Mouse (Mus musculus) neural tube, embryonic 13.5 days (tissue): ENCODE results near the gene Sh3tc1. TPM values are rescaled to one million over a fixed set of nuclear protein-coding genes. Genes with fewer than 3 reads are reported as not detected.

Source experiments
- ATAC-seq: fragments of 200-750 bp; cut with Nextera tagmentation; 2 replicates; pipeline ENCODE4 v1.8.0; 2017; ENCODE audit warnings: low read depth, mild to moderate bottlenecking, moderate TSS enrichment, moderate library complexity
- H3K27ac ChIP-seq: fragments of 300-500 bp; sonication (generic); replicated peaks from 2 replicates; pipeline ENCODE4 v1.5.1; 2015; ENCODE audit warnings: moderate library complexity, mild to moderate bottlenecking, inconsistent platforms
- H3K27me3 ChIP-seq: fragments of 300-500 bp; sonication (generic); 2 replicates; pipeline ENCODE4 v1.6.1; 2015; ENCODE audit warnings: mild to moderate bottlenecking, inconsistent platforms
- H3K36me3 ChIP-seq: fragments of 300-500 bp; sonication (generic); 2 replicates; pipeline ENCODE4 v1.6.1; 2015; ENCODE audit warnings: mild to moderate bottlenecking, inconsistent platforms
- H3K4me1 ChIP-seq: fragments of 300-500 bp; sonication (generic); replicated peaks from 2 replicates; pipeline ENCODE4 v1.6.1; 2015; ENCODE audit warnings: inconsistent platforms
- H3K4me2 ChIP-seq: fragments of 300-500 bp; sonication (generic); 2 replicates; pipeline ENCODE4 v1.6.1; 2015; ENCODE audit warnings: inconsistent platforms, mild to moderate bottlenecking, moderate library complexity
- H3K4me3 ChIP-seq: fragments of 300-500 bp; sonication (generic); 2 replicates; pipeline ENCODE4 v1.5.1; 2015; ENCODE audit warnings: mild to moderate bottlenecking, inconsistent platforms
- H3K9ac ChIP-seq: fragments of 300-500 bp; sonication (generic); 2 replicates; pipeline ENCODE4 v1.6.1; 2015; ENCODE audit warnings: moderate library complexity, mild to moderate bottlenecking, inconsistent platforms
- H3K9me3 ChIP-seq: fragments of 300-500 bp; sonication (generic); 2 replicates; pipeline ENCODE4 v1.6.1; 2016; ENCODE audit warnings: inconsistent platforms
- WGBS: fragments of 180-500 bp; shearing (Covaris S2); methylation state at CpG from one replicate; pipeline ENCODE4 v1.1.7; 2015; 5-methylcytosine and 5-hydroxymethylcytosine counted together
- polyA plus RNA-seq: library from polyadenylated mRNA; unstranded; fragments of >200 nt; fragmentation: Nextera tagmentation; extraction: Ambion mirVana; gene quantifications from 2 replicates; pipeline ENCODE4 v1.2.1, GENCODE M21; 2015

Gene Sh3tc1
- 3.1 and 4.2 TPM in 2 replicates for polyA plus RNA-seq

DNA sequence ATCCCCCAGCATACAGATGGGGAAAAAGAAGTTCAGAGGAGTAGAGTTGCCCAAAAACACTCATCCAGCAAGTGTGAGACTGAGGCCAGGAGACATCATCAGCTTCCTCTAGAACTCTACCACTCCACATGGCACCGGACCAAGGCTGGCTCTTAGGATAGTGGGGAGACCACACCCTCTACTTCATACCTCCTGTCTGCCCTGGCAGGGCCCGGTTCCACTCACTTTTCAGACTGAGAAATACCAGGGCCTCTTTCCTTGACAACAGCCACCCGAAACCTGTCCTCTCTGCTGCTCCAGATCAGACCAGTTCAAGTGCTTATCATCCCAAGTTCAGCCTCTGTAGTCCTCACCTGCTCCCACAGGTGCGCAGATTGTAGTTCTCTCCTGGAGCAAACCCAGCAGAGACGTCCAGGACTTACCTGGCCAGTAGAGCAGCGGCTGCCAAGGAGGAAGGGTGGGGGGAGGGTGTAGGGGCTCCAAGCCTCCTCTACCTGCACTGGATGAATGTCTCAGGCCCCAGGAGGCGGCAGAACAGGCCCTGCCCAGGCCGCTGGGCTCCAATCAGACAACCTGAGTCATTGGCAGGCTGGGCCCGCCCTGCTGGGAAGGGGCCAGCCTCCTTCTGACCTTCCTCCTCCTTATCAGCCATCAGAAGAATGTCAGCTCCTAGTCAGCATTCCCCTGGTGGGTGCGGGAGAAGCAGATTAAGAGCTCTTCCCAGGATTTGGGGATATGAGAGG lies at the start of gene Sh3tc1:
Gene Sh3tc1 (minus strand): TSS at position 452 of the 743 bp plus-strand sequence.
- 29% methylated on average over 10 of the region's 10 CpGs for WGBS
- no peak within 1 kb of the TSS for H3K4me2 ChIP-seq
- no peaks in the 10 kb centered on the region for H3K36me3 ChIP-seq
- H3K9me3 ChIP-seq = no peaks in the 10 kb centered on the region
- ATAC-seq = no peak
- no peak within 1 kb of the TSS for H3K9ac ChIP-seq
- no peak within 1 kb of the TSS for H3K4me3 ChIP-seq
- H3K27ac ChIP-seq = no peak within 1 kb of the TSS
- peaks cover 6% of the 10 kb centered on the region; the same call in 1 of the 2 replicates for H3K4me1 ChIP-seq
- peaks cover 26% of the 10 kb centered on the region for H3K27me3 ChIP-seq

GRCm38 (mm10) chr5:35788719-35789118 lies 48.9 kb upstream of the Sh3tc1 start:
- H3K4me1 ChIP-seq = no peaks in the 10 kb centered on the region
- H3K4me3 ChIP-seq = no peak overlapping the region
- H3K4me2 ChIP-seq = no peak overlapping the region
- no peak for ATAC-seq
- H3K9me3 ChIP-seq = no peaks in the 10 kb centered on the region
- H3K27me3 ChIP-seq = no peaks in the 10 kb centered on the region
- H3K36me3 ChIP-seq = no peaks in the 10 kb centered on the region
- WGBS = 84% methylated on average over 6 of the region's 6 CpGs
- H3K27ac ChIP-seq = no peak overlapping the region
- H3K9ac ChIP-seq = no peak overlapping the region

DNA sequence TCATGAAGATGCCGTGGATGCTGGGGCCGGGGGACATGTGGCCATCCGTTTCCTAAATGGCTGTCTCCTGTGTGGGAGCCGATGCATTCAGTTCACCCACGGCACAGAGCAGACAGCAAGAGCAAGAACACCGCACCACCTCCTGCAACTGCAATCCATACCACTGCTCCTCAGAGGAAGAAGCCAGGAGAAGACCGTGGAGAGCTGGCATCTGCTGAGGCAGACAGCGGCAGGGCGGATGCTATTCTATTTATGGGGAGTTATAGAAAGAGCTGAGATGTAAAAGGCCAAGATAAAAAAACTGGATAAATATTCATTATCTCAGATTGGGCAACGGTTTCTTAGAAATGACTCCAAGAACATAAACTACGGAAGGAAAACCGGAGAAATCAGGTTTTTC lies 48.1 kb upstream of the Sh3tc1 start:
- Histone ChIP-seq H3K4me1 (no peaks in the 10 kb centered on the region), H3K27me3 (no peaks in the 10 kb centered on the region), H3K9ac (no peak overlapping the region), H3K9me3 (no peaks in the 10 kb centered on the region), H3K27ac (no peak overlapping the region), H3K36me3 (no peaks in the 10 kb centered on the region), H3K4me3 (no peak overlapping the region), H3K4me2 (no peak overlapping the region)
- WGBS = 90% methylated on average over 12 of the region's 12 CpGs
- no peak for ATAC-seq

DNA sequence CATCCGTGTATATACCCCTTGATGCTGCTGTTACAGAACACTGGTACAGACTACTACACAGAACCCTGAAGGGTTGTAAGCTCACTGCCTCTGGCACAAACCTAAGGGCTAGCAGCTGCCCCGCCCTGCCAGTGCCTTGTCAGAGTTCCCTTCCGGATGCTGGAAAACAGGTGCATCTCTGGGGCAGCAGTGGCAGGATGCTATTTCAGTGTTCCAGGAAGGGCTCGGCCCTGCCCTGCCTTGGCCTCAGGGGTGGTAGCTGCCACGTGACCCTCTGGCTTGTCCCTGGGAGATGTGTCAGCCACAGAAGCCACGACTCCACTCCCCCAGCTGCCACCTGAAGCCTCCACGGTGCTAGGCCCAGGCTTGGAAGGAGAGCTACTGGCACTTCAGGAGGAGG lies 46.1 kb upstream of the Sh3tc1 start:
- Histone ChIP-seq H3K27ac (no peak overlapping the region), H3K36me3 (no peaks in the 10 kb centered on the region), H3K27me3 (no peaks in the 10 kb centered on the region), H3K4me3 (no peak overlapping the region), H3K4me2 (no peak overlapping the region), H3K4me1 (0 out of 2 replicates have a peak, but pooled peaks cover 3% of the 10 kb centered on the region), H3K9me3 (no peaks in the 10 kb centered on the region), H3K9ac (no peak overlapping the region)
- no peak for ATAC-seq
- WGBS = 71% methylated on average over 7 of the region's 7 CpGs

DNA sequence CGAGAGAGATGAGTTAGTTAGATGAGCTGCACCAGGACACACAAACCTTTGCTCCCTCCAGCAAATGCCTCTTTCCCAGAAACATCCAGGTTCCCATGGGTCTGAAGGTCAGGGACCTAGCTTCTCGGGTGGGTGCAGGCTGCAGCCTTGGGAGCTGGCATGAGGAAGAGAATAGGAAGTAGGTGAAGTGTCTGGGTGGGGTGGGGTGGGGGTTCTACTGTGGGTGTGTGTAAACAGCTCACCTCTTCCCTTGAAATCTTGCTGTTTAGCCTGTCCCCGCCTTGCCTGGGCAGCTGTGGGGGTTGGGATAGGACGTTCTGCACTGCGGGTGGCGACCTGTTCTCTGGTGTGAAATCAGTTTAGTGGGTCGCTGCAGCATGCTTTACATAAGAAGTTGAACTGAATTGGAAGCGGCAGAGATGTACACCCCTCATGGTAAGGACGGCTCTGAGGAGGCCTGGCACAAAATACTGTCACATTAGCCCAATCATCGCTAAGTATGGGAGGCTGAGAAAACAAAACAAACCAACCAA lies 42.9 kb upstream of the Sh3tc1 start:
- H3K27ac ChIP-seq = no peak overlapping the region
- no peak for ATAC-seq
- no peak overlapping the region for H3K9ac ChIP-seq
- WGBS = 61% methylated on average over 10 of the region's 10 CpGs
- H3K4me3 ChIP-seq = no peak overlapping the region
- H3K4me2 ChIP-seq = no peak overlapping the region
- H3K36me3 ChIP-seq = no peaks in the 10 kb centered on the region
- H3K4me1 ChIP-seq = 0 out of 2 replicates have a peak, but pooled peaks cover 5% of the 10 kb centered on the region
- no peaks in the 10 kb centered on the region for H3K9me3 ChIP-seq
- no peaks in the 10 kb centered on the region for H3K27me3 ChIP-seq

DNA sequence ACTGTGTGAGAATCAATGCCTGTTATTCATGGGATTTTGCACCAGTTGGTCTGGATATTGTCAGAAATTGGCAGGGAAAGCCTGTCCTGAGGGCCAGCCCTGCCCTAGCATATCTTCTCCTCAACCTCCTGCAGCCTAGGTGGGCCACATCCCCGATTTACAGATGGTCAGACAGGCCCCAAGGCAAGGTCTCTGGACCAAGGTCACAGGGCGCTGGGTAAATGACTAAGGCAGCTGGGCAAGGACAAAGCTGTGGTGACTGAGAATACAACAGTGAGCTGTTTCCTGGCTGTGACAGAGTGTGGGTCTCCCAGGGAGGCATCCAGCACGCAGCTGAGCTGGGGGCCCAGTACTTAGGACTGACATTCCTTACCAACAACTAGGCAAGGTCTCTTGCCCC lies 41.3 kb upstream of the Sh3tc1 start:
- H3K4me3 ChIP-seq = no peak overlapping the region
- WGBS = 73% methylated on average over 3 of the region's 3 CpGs
- H3K4me1 ChIP-seq = 0 out of 2 replicates have a peak, but pooled peaks cover 5% of the 10 kb centered on the region
- H3K9ac ChIP-seq = no peak overlapping the region
- H3K4me2 ChIP-seq = no peak overlapping the region
- no peaks in the 10 kb centered on the region for H3K27me3 ChIP-seq
- no peak for ATAC-seq
- H3K27ac ChIP-seq = no peak overlapping the region
- H3K9me3 ChIP-seq = no peaks in the 10 kb centered on the region
- no peaks in the 10 kb centered on the region for H3K36me3 ChIP-seq

DNA sequence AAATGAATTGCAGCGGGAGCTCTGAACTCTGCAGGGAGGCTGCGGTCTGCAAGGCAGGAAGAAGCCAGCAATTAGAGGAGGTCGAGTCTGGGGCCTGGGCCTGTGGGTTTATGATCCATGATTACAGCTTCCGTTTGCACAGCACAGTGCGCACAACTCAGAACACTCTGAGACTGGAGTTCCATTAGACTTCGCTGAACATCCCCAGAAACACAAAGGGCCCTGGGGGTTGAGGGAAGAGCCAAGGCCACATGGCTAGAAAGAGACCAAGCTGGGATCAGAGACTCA lies 34.3 kb upstream of the Sh3tc1 start:
- H3K9ac ChIP-seq = no peak overlapping the region
- ATAC-seq = peak; percentile 30; the same call in 1 of the 2 replicates
- peaks cover 31% of the 10 kb centered on the region for H3K4me1 ChIP-seq
- no peaks in the 10 kb centered on the region for H3K9me3 ChIP-seq
- H3K4me2 ChIP-seq = no peak overlapping the region
- H3K4me3 ChIP-seq = no peak overlapping the region
- WGBS = 12% methylated on average over 6 of the region's 6 CpGs
- H3K36me3 ChIP-seq = no peaks in the 10 kb centered on the region
- H3K27ac ChIP-seq = peak overlapping the region; percentile 64; the same call in 1 of the 2 replicates
- 0 out of 2 replicates have a peak, but pooled peaks cover 6% of the 10 kb centered on the region for H3K27me3 ChIP-seq

DNA sequence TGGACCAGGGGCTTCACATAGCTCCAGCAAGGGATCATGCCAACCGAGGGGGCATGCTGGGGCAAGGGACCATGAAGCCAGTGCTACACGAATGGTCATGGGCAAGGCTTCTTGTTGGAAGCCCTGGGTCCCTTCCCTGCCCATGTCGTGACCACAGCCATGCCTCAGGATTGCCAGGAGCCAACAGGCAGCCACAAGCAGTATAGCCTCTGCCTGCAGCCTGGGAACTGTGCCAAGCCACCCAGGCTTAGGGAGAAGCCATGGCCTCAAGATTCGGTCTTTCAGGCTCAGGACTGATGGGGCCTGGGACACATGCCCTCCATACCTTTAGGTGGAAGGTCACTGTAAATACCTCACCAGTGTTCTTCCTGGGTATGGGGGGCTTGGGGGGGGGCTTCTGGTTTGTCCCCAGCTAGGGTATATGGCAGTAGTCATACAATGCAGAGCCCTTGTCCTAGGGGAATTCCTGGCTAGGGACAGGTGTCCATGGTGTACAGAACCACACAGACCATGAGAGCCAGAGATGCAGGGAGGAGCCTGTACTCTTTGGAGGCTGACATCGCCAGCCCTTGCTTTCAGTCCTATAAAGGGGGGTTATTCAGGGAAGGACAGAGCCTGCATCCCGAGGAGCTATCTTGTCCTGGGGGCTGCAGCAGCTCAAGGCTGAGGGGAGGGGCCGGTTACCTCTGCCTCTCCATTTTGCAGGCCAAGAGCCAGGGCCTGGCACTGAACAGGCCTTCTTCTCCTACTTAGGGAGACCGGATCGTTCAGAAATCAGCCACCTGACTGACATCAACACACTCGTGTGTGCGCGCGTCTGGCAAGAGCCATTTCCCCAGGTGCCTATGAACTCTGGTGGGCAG lies 33.7 kb upstream of the Sh3tc1 start:
- H3K36me3 ChIP-seq = no peaks in the 10 kb centered on the region
- H3K4me3 ChIP-seq = no peak overlapping the region
- H3K27me3 ChIP-seq = 0 out of 2 replicates have a peak, but pooled peaks cover 6% of the 10 kb centered on the region
- ATAC-seq = peak; percentile 54
- H3K4me2 ChIP-seq = no peak overlapping the region
- H3K4me1 ChIP-seq = peaks cover 31% of the 10 kb centered on the region
- peak overlapping the region; percentile 64 for H3K27ac ChIP-seq
- H3K9ac ChIP-seq = no peak overlapping the region
- 39% methylated on average over 13 of the region's 13 CpGs for WGBS
- no peaks in the 10 kb centered on the region for H3K9me3 ChIP-seq

DNA sequence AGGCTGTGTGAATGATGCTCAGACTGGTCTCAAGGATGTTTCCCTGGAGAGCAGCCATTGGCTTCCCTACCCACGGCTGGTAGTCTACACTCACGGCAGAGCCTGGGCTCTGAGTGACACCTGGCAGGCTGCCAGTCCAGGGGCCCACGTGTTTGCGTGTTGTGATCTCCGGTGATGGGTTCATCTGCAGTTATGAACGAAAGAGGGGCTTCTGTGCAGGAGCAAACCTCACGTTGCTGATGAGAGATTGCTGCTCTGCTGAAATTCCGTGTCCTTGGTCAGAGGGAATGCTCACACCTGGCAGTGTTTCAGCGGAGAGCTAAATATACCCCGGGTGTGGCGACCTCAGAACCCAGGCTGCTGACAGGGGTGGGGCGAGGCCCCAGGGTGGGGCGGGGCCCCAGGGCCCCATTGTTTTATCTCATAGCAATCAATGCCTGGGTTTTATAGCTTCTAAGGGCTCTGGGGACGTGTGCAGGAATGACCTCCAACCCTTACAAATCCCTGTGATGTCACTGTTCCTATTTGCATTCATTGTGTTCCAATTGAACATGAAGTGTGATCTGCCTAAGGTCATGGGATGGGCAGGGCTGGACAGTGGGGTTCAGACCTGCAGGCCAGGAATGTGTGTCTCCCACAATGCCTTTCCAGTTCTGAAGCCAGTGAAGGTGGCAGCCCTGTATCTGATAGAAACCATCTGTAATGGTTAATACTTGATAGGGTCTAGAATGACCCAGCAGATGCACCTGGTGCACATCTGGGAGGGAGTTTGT lies 31.3 kb upstream of the Sh3tc1 start:
- H3K27me3 ChIP-seq = 0 out of 2 replicates have a peak, but pooled peaks cover 6% of the 10 kb centered on the region
- H3K4me3 ChIP-seq = no peak overlapping the region
- H3K9ac ChIP-seq = no peak overlapping the region
- H3K9me3 ChIP-seq = no peaks in the 10 kb centered on the region
- ATAC-seq = no peak
- no peak overlapping the region for H3K4me2 ChIP-seq
- 55% methylated on average over 14 of the region's 14 CpGs for WGBS
- no peak overlapping the region for H3K27ac ChIP-seq
- no peaks in the 10 kb centered on the region for H3K36me3 ChIP-seq
- H3K4me1 ChIP-seq = peaks cover 31% of the 10 kb centered on the region

GRCm38 (mm10) chr5:35770246-35770645 lies 30.5 kb upstream of the Sh3tc1 start:
- WGBS = 96% methylated on average over 2 of the region's 2 CpGs
- H3K27me3 ChIP-seq = 0 out of 2 replicates have a peak, but pooled peaks cover 6% of the 10 kb centered on the region
- H3K27ac ChIP-seq = no peak overlapping the region
- H3K9me3 ChIP-seq = no peaks in the 10 kb centered on the region
- H3K4me3 ChIP-seq = no peak overlapping the region
- no peak overlapping the region for H3K4me2 ChIP-seq
- H3K9ac ChIP-seq = no peak overlapping the region
- peaks cover 31% of the 10 kb centered on the region for H3K4me1 ChIP-seq
- no peak for ATAC-seq
- no peaks in the 10 kb centered on the region for H3K36me3 ChIP-seq

DNA sequence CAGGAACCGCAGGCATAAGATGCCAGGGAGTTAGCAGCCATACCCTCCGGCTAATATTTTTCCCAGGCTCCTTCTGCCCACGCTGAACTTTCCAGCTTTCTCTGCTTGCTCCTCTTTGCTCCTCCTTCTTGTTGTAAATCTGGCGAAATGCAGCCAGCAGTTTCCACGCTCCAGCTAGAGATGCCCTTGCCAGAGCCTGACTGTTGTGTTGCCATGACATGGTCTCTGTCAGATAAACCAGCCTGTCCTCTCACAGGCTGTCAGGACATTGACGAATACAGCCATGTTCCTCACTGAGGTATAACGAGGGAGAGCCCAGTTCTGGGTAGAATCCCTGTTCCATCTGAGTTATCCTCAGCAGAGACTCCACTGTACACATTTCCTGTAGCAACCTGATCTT lies 29.2 kb upstream of the Sh3tc1 start:
- Histone ChIP-seq H3K27ac (no peak overlapping the region), H3K36me3 (no peaks in the 10 kb centered on the region), H3K4me3 (no peak overlapping the region), H3K4me1 (peaks cover 21% of the 10 kb centered on the region), H3K4me2 (no peak overlapping the region), H3K27me3 (0 out of 2 replicates have a peak, but pooled peaks cover 6% of the 10 kb centered on the region), H3K9me3 (no peaks in the 10 kb centered on the region), H3K9ac (no peak overlapping the region)
- WGBS = 86% methylated on average over 7 of the region's 7 CpGs
- no peak for ATAC-seq
